Mouse (Mus musculus) heart, postnatal 0 days (tissue): ENCODE measurements around the gene Hba-x.

Experiments
- CTCF ChIP-seq: IDR thresholded peaks from 2 replicates; pipeline ENCODE4 v1.5.1; 2016; ENCODE audit warnings: antibody characterized with exemption, control low read depth, low read depth
- EP300 ChIP-seq: IDR thresholded peaks from 2 replicates; pipeline ENCODE4 v1.6.1; 2016; ENCODE audit warnings: antibody characterized with exemption, low read depth

DNA sequence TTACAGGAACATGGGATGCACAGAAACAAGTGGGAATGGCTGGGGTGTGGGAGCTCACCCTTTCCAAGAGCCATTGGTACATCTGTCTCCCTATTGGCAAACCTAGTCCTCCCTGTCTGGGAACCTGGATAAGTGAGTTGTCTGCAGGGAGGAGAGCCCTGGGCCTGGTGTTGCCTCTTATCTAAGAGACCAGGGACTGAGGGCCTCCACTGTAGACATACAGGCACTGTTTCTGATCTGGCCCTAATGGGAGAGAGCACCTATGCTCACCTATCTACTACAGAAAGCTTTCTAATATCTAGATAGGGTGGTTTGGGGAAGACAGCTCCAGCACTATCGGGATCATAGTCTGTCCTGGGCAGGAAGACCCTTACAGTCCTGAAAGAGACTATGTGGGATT lies 20.1 kb upstream of the Hba-x start:
- no peak for TF ChIP-seq CTCF
- no peak for TF ChIP-seq EP300
